Mouse (Mus musculus) liver, adult 2 months (tissue): Measurements from ENCODE around the gene Msl1.

Experiments
- CTCF ChIP-seq: fragments of 200-500 bp; IDR thresholded peaks from 2 replicates; pipeline ENCODE4 v1.5.1; 2011; ENCODE audit warnings: low read depth, low read length, control low read depth
- POLR2A ChIP-seq: fragments of 200-500 bp; IDR thresholded peaks from 2 replicates; pipeline ENCODE4 v1.6.1; 2011; ENCODE audit warnings: low read length, control low read depth; ENCODE audit not compliant: insufficient read depth; ENCODE audit errors: extremely low read depth

DNA sequence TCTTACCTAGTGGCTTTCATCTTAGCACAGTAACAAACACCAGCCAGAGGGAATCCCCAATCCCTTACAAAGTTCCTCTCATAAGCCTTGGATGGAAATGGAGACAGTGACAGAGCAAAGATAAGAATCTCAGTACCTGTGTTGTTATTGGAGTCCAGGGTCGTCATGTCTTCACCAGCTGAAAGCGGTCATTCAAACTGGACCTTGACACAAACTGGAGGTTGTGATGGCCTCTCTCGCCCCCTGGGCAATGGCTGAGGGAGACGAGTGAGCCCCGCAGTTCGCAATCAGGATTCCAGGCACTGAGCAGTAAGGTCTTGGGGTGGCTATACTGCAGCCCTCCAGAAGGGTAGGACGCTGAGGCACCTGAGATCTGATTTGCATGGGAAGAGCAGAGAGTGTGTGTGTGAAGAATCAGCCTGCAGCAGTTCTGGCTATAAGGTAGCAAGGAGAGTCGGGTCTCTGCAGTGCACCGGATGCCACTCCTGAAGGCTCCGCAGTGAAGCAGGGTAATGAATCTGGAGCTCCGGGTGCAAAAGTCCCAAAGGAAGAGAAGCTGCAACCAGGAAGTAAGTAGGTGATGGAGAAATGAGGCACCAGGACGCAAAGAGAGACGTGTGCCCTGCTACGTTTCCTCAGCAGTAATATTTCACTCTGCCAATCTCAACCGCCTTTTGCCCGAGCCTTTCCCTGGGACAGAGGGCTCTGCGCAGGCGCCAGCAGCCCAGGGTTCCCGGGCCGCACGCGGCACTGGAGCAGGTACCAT, 20.6 kb upstream of the Msl1 start, which contains the start of gene Nr1d1:
- TF ChIP-seq CTCF, result no peak
- peak; percentile 88 for TF ChIP-seq POLR2A
